Mouse (Mus musculus) liver, embryonic 15.5 days (tissue): ENCODE measurements around the gene Srsf7. TPM values are rescaled to one million over a fixed set of nuclear protein-coding genes. Genes with fewer than 3 reads are reported as not detected.
"Not testable (repeated sequence)": the region's sequence is repeated elsewhere in the genome, so short reads cannot be mapped to it uniquely, and the experiment has no call there.

Experiments
- ATAC-seq: fragments of 200-750 bp; cut with Nextera tagmentation; 2 replicates; pipeline ENCODE4 v1.8.0; 2017; ENCODE audit warnings: moderate number of reproducible peaks, mild to moderate bottlenecking, moderate library complexity; ENCODE audit not compliant: insufficient read depth
- H3K27ac ChIP-seq: fragments of 300-500 bp; sonication (generic); replicated peaks from 2 replicates; pipeline ENCODE4 v1.5.1; 2015; ENCODE audit warnings: mild to moderate bottlenecking, inconsistent platforms
- H3K27me3 ChIP-seq: fragments of 300-500 bp; sonication (generic); 2 replicates; pipeline ENCODE4 v1.6.1; 2015; ENCODE audit warnings: mild to moderate bottlenecking, inconsistent platforms
- H3K36me3 ChIP-seq: fragments of 300-500 bp; sonication (generic); replicated peaks from 2 replicates; pipeline ENCODE4 v1.6.1; 2015; ENCODE audit warnings: moderate library complexity, mild to moderate bottlenecking, inconsistent platforms
- H3K4me1 ChIP-seq: fragments of 300-500 bp; sonication (generic); replicated peaks from 2 replicates; pipeline ENCODE4 v1.6.1; 2015; ENCODE audit warnings: inconsistent platforms
- H3K4me2 ChIP-seq: fragments of 300-500 bp; sonication (generic); 2 replicates; pipeline ENCODE4 v1.6.1; 2015; ENCODE audit warnings: moderate library complexity, mild to moderate bottlenecking, inconsistent platforms
- H3K4me3 ChIP-seq: fragments of 300-500 bp; sonication (generic); replicated peaks from 2 replicates; pipeline ENCODE4 v1.5.1; 2015; ENCODE audit warnings: mild to moderate bottlenecking, inconsistent platforms
- H3K9ac ChIP-seq: fragments of 300-500 bp; sonication (generic); 2 replicates; pipeline ENCODE4 v1.6.1; 2015; ENCODE audit warnings: moderate library complexity, mild to moderate bottlenecking, inconsistent platforms
- H3K9me3 ChIP-seq: fragments of 300-500 bp; sonication (generic); replicated peaks from 2 replicates; pipeline ENCODE4 v1.6.1; 2016; ENCODE audit warnings: inconsistent platforms
- WGBS: fragments of 180-500 bp; shearing (Covaris S2); methylation state at CpG from one replicate; pipeline ENCODE4 v1.1.7; 2015; ENCODE audit warnings: mixed read lengths; ENCODE audit not compliant: insufficient replicate concordance; 5-methylcytosine and 5-hydroxymethylcytosine counted together
- polyA plus RNA-seq: library from polyadenylated mRNA; unstranded; fragments of >200 nt; fragmentation: Nextera tagmentation; extraction: Ambion mirVana; gene quantifications from 2 replicates; pipeline ENCODE4 v1.2.1, GENCODE M21; 2015

The Srsf7 gene
- polyA plus RNA-seq, 1 experiment from 2014 or later: 220 TPM

DNA sequence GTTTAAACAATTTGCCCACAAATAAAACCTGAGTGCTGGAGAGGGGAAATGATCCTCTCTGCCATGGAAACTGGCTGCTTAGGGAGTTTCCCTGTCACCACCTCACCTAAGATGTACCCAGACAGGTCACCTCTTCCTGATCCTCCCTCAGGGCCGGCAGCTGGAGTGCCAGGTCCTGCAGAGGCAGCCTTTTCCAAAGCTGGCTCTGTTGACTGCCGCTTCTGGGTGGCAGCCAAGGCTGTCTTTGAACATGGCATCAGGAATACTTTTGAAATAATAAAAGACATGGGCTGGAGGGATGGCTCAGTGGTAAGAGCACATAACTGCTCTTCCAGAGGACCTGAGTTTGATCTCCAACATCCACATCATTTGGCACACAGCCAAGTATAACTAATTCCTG lies 22.3 kb upstream of the Srsf7 start:
- Histone ChIP-seq H3K4me2 (no peak overlapping the region), H3K27me3 (no peaks in the 10 kb centered on the region), H3K36me3 (peaks cover 16% of the 10 kb centered on the region; the same call in 1 of the 2 replicates), H3K4me3 (no peak overlapping the region), H3K9ac (no peak overlapping the region), H3K9me3 (no peaks in the 10 kb centered on the region), H3K27ac (no peak overlapping the region), H3K4me1 (peaks cover 22% of the 10 kb centered on the region)
- WGBS: 68% methylated on average over 2 of the region's 2 CpGs
- no peak for ATAC-seq

DNA sequence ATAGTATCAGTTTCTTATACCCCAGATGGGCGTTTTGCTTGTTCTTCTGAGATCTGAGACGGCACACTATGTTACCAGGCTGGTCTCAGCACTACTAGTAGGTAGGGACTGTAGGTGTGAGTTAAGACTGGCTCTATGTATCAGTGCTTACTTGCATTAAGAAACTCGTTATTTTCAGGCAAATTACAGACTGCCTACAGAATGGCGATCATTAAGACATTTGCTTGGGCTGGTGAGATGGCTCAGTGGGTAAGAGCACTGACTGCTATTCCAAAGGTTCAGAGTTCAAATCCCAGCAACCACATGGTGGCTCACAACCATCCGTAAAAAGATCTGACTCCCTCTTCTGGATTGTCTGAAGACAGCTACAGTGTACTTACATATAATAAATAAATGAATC lies 18.0 kb upstream of the Srsf7 start:
- 33% methylated on average over 5 of the region's 5 CpGs for WGBS

DNA sequence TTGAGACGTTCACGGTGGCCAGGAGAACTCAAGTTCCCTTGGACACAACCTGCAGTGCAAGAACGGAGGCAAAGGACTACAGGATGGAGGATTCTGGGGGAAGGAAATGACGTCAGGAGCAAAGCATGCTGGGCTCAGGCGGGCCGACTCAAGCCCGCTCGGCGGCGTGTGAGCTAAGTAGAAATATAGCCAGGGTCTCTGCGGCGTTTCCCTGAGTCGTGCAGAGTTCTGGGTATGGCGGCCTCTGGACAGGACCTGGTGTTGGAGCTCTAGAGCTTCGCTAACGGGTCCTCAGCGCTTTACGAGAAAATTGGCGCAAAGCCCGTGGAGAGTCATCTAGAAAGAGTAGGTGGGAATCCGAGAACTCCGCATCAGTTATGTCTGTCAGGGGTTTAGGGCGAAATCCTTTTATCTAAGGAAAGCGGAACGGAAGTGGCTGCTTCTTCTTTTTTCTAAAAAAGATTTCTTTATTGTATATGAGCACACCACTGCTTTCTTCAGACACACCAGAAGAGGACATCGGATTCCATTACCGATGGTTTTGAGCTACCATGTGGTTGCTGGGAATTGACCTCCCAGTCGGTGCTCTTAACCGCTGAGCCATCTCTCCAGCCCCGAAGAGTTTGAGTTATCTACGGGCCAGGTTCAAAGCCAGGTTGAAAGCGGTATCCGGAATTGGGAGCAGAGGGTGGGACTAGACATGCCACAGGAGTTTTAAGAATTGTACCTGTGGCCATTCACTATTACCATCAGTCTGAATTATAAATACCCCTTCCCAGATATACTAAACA lies 17.4 kb upstream of the Srsf7 start, which contains the start of gene Gemin6:
Gene Gemin6 (plus strand): TSS at position 116 of the 791 bp plus-strand sequence.
- H3K4me2 ChIP-seq: peak within 1 kb of the TSS; percentile 84
- peak within 1 kb of the TSS; percentile 73 for H3K9ac ChIP-seq
- peak; percentile 95 for ATAC-seq
- no peaks in the 10 kb centered on the region for H3K9me3 ChIP-seq
- under 1% methylated on average over 33 of the region's 33 CpGs for WGBS
- peaks cover 21% of the 10 kb centered on the region for H3K4me1 ChIP-seq
- H3K27me3 ChIP-seq: no peaks in the 10 kb centered on the region
- H3K4me3 ChIP-seq: peak within 1 kb of the TSS; percentile 74
- peaks cover 16% of the 10 kb centered on the region; the same call in 1 of the 2 replicates for H3K36me3 ChIP-seq
- H3K27ac ChIP-seq: peak within 1 kb of the TSS; percentile 86

More for the DNA sequence above, 18.0 kb upstream of the Srsf7 start:
- Histone ChIP-seq H3K4me3 (peak overlapping the region; percentile 74), H3K9ac (peak overlapping the region; percentile 73), H3K27ac (peak overlapping the region; percentile 86), H3K4me1 (peaks cover 21% of the 10 kb centered on the region), H3K4me2 (peak overlapping the region; percentile 84), H3K36me3 (peaks cover 16% of the 10 kb centered on the region; the same call in 1 of the 2 replicates)
- not testable (repeated sequence) for H3K9me3 ChIP-seq, H3K27me3 ChIP-seq, ATAC-seq

DNA sequence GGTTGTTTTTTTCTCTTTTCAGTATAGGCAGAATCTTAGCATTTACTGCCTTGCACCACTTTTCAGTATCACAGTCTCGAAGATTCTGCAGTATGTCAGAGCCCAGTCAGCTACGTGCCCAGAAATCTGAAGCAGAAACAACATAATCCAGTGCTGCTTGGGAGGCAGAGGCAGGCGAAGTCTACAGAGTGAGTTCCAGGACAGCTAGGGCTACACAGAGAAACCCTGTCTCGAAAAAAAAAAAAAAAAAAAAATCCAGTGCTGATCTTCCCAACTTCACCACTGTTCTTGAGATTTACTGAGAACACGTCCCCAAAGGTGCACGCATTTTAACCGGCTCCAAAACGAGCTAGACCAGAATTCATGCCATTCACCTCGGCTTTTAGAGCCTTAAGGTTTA lies 16.7 kb upstream of the Srsf7 start:
- Histone ChIP-seq H3K27ac (peak overlapping the region; percentile 86), H3K9ac (peak overlapping the region; percentile 73), H3K27me3 (no peaks in the 10 kb centered on the region), H3K4me1 (peaks cover 21% of the 10 kb centered on the region), H3K4me3 (peak overlapping the region; percentile 74), H3K9me3 (no peaks in the 10 kb centered on the region), H3K36me3 (peaks cover 10% of the 10 kb centered on the region; the same call in 1 of the 2 replicates), H3K4me2 (peak overlapping the region; percentile 84)
- ATAC-seq: peak; percentile 35
- 6% methylated on average over 9 of the region's 9 CpGs for WGBS

DNA sequence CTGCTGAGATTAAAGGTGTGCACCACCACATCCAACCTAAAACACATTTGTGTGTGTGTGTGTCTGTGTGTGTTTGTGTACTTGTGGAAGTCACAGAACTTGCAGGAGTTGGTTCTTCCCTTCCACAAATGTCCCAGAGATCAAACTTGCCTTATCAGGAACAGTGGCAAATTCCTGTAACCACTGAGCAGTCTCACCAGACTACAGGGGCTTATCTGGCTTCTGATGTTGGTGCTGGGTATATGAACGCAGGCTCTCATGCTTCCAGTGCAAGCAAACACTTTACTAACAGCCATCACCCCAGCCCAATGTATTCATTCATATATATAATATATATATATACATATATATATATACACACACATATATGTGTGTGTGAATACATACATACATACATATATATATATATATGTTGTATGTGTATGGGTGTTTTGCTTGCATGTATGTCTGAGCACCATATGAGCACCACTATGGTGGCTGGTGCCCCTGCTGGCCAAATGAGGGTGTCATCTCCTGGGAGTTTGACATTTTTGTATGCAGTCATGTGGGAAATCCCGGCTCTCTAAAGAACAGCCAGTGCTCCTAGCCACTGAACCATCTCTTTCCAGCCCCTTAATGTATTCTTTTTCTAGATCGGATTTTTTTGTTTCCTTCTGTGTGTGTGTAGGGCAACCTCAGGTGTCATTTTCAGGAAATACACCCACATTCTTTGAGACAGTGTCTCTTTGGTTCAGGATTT lies 15.0 kb upstream of the Srsf7 start:
- Histone ChIP-seq H3K9ac (no peak overlapping the region), H3K9me3 (no peaks in the 10 kb centered on the region), H3K4me1 (peaks cover 21% of the 10 kb centered on the region), H3K4me2 (no peak overlapping the region), H3K27ac (no peak overlapping the region), H3K27me3 (0 out of 2 replicates have a peak, but pooled peaks cover 2% of the 10 kb centered on the region), H3K36me3 (0 out of 2 replicates have a peak, but pooled peaks cover 2% of the 10 kb centered on the region), H3K4me3 (no peak overlapping the region)
- 34% methylated on average over 3 of the region's 3 CpGs for WGBS
- no peak for ATAC-seq

DNA sequence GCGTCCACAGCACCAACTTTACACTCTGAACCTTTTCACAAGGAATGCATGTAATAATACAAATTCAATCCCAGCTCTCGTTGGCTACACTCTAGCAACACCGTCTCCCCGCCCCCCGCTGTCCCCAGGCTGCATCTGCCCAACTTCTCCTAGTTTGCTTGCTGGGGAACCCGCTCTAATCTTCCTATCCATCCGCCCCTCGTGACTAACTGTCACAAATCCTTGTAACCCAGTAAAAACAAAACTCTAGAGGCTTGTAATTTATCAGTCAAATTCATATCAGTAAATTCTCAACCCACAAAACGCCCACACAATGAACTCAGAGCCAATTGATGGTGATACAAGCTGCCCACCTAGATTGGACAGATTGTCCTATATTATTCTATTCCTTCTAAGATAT lies 14.1 kb upstream of the Srsf7 start:
- WGBS: 40% methylated on average over 9 of the region's 9 CpGs
- 0 out of 2 replicates have a peak, but pooled peaks cover 4% of the 10 kb centered on the region for H3K27me3 ChIP-seq
- ATAC-seq: no peak
- no peaks in the 10 kb centered on the region for H3K9me3 ChIP-seq
- H3K4me1 ChIP-seq: peaks cover 21% of the 10 kb centered on the region
- no peak overlapping the region for H3K27ac ChIP-seq
- no peak overlapping the region for H3K9ac ChIP-seq
- no peak overlapping the region for H3K4me2 ChIP-seq
- H3K4me3 ChIP-seq: no peak overlapping the region
- no peaks in the 10 kb centered on the region for H3K36me3 ChIP-seq

DNA sequence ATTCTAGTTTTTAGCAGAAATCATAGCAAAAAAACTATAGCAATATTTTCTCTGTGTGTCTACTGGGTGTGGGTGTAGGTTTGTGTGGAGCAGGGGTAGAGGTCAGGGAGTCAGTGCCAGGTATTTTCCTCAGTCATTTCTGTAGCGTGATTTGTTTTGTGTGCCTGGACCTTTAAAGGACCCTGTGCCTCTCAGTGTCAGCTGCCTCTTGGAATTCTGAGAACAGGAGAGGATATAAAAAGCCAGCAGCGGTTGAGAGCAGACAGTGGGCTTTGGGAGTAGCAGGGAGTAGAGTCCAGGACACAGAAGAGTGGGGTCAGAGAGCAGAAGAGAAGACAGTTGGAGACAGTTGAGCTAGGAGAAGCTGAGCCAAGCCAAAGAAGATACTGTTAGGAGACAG lies 13.0 kb upstream of the Srsf7 start:
- no peak for ATAC-seq
- peaks cover 17% of the 10 kb centered on the region for H3K4me1 ChIP-seq
- no peak overlapping the region for H3K27ac ChIP-seq
- H3K4me3 ChIP-seq: no peak overlapping the region
- no peak overlapping the region for H3K9ac ChIP-seq
- no peaks in the 10 kb centered on the region for H3K36me3 ChIP-seq
- 0 out of 2 replicates have a peak, but pooled peaks cover 4% of the 10 kb centered on the region for H3K27me3 ChIP-seq
- H3K4me2 ChIP-seq: no peak overlapping the region
- no peaks in the 10 kb centered on the region for H3K9me3 ChIP-seq
- 63% methylated on average over 2 of the region's 2 CpGs for WGBS

DNA sequence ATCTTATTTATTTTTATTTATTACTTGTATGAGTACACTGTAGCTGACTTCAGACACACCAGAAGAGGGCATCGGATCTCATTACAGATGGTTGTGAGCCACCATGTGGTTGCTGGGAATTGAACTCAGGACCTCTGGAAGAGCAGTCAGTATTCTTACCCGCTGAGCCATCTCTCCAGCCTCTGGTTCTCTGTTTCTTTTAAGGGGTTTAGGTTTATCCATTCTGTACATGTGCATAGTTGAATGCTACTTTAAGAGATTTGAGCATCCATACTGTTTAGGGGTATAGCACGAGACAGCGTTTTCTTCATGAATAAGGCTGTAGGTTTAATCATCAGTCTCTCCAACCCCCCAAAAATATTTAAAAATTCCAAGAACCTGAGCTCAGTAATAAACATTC lies 6.9 kb upstream of the Srsf7 start:
- not testable (repeated sequence) for H3K36me3 ChIP-seq, H3K4me2 ChIP-seq, ATAC-seq, H3K27ac ChIP-seq, H3K9ac ChIP-seq, H3K9me3 ChIP-seq, H3K4me3 ChIP-seq, H3K27me3 ChIP-seq, H3K4me1 ChIP-seq
- WGBS: 77% methylated on average over 4 of the region's 4 CpGs

DNA sequence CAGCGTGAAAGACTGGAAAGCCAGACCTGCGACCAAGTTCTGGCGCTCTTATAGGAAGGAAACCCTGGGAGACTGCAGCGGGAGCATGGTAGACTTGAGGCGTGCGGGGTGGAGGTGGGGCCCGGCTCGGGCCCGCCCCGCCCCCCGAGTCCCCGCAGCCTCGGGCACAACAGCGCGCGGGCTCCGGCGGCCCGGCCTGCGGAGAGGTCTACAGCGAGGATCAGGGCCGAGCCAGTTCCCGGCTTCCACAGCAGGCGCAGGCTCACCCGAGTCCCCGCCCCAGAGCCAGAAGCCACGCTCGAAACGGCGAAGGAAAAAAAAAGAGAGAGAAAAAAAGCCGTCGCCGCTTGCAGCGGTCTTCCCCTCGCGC lies 821 bp downstream of the Srsf7 start:
- WGBS: 0% methylated on average over 36 of the region's 36 CpGs

DNA sequence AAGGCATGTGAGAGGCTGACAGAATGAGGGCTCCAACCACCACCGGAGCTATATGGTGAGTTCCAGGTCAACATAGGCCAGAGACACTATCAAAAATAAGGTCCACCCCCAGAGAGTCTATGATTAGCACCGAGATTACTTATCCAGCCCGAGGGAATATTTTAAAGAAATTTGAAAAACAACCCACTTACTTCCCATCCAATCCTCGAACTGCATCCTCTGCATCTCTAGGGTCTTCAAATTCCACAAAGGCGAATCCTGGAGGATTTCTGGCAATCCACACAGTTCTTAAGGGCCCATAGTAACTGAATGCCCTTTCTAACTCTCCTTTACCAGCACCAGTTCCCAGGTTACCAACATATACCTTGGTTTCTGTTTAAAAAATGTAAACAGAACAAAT lies 1.4 kb downstream of the Srsf7 start:
- Histone ChIP-seq H3K4me1 (peaks cover 21% of the 10 kb centered on the region), H3K36me3 (peaks cover 44% of the 10 kb centered on the region), H3K9ac (peak overlapping the region; percentile 93), H3K4me2 (peak overlapping the region; percentile 82), H3K27ac (0 out of 2 replicates have a peak overlapping the region, but pooled peaks have one; percentile 97), H3K9me3 (no peaks in the 10 kb centered on the region), H3K27me3 (no peaks in the 10 kb centered on the region), H3K4me3 (peak overlapping the region; percentile 97)
- ATAC-seq: no peak
- WGBS: 13% methylated on average over 5 of the region's 5 CpGs

More for the DNA sequence above, 821 bp downstream of the Srsf7 start:
- peak; percentile 64 for ATAC-seq
- H3K4me3 ChIP-seq: peak overlapping the region; percentile 97
- no peaks in the 10 kb centered on the region for H3K27me3 ChIP-seq
- peak overlapping the region; percentile 97 for H3K27ac ChIP-seq
- peaks cover 40% of the 10 kb centered on the region for H3K36me3 ChIP-seq
- H3K4me2 ChIP-seq: peak overlapping the region; percentile 82
- peak overlapping the region; percentile 93 for H3K9ac ChIP-seq
- peaks cover 21% of the 10 kb centered on the region for H3K4me1 ChIP-seq
- no peaks in the 10 kb centered on the region for H3K9me3 ChIP-seq

DNA sequence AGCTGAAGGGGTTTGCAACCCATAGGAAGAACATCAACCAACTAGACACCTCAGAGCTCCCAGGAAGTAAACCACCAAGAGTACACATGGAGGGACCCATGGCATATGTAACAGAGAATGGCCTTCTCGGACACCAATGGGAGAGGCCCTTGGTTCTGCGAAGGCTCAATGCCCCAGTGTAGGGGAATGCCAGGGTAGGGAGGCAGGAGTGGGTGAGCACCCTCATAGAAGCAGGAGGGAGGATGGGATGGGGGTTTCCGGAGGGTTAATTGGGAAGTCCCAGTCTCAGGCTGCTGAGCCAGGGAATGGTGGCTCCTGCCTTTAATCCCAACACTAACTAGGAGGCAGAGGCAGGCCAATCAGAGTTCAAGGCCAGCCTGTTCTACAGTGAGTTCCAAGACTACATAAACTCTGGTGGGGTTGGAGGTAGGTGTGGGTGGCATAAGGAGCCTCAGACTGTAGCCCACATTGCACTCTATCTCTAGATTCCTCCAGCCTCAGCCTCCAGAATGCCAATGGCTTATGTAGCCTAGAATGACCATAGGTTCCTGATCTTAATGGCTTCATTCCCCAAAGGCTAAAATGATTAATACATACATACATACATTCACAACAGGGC lies 7.8 kb downstream of the Srsf7 start:
- no peak overlapping the region for H3K9ac ChIP-seq
- peaks cover 62% of the 10 kb centered on the region for H3K36me3 ChIP-seq
- H3K4me3 ChIP-seq: no peak overlapping the region
- ATAC-seq: no peak
- H3K4me2 ChIP-seq: no peak overlapping the region
- no peak overlapping the region for H3K27ac ChIP-seq
- H3K4me1 ChIP-seq: peaks cover 3% of the 10 kb centered on the region; the same call in 1 of the 2 replicates
- no peaks in the 10 kb centered on the region for H3K9me3 ChIP-seq
- H3K27me3 ChIP-seq: no peaks in the 10 kb centered on the region
- WGBS: 77% methylated on average over 3 of the region's 3 CpGs
